Mouse (Mus musculus) lung, postnatal 0 days (tissue): Measurements from ENCODE around the gene C530025M09Rik.

Source experiments
- CTCF ChIP-seq: IDR thresholded peaks from 2 replicates; pipeline ENCODE4 v1.5.1; 2016; ENCODE audit warnings: antibody characterized with exemption, mild to moderate bottlenecking
- EP300 ChIP-seq: IDR thresholded peaks from 2 replicates; pipeline ENCODE4 v1.6.1; 2016; ENCODE audit warnings: antibody characterized with exemption, mild to moderate bottlenecking, control low read depth

DNA sequence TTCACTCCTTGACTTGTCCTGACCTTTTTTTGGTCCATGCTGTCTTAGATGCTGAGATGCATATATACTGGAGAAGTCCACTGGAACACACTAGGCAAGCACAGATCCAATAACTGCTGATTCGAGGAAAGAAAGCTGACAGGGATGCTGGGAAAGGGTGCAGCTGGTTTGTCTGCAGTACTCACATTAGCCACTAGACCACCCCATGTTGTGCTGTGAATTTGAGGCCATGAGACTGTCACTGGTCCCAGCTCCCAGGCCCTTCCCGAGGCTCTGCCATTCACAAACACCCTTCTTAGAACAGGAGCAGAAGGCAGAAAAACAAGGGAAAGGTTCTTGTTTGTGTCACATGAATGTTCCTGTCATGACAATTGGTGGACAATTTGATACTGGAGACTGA is 10.8 kb downstream of the C530025M09Rik start:
- TF ChIP-seq CTCF (peak; percentile 19; the same call in 1 of the 2 replicates), EP300 (no peak)
